8 mouse cellular contexts compared by ENCODE assay signal in the genomic region with DNA sequence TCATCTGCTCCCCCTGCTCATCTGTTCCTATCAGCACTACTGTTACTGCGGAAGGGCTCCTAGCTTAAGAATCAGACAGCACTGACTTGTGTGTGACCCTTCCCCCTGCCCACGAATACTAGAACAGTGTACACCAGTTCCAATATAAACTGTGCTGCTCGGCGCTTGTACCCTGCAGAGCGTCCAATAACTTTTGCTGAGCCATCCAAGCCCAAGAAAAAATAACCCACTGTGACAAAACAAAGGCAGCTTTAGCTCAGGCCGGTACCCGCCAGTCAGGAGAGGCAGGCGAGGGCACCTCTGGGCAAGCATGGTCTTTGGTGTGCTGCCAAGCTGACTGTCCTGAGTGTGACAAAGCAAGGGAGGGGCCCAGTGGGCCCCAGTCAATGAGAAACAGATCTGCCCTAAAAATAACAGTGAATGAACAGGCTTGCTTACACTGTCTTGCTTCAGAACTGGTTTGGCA.
DNase-seq lines count a peak whose midpoint lies in the region; ATAC-seq lines count a peak whose summit lies in the region.

No protein-coding gene starts in this region.

- WGBS in stomach, embryonic 14.5 days, result 55% methylated on average over 8 of the region's 8 CpGs

- no peak overlapping the region for H3K4me2 ChIP-seq in stomach, embryonic 14.5 days (replicated peaks; ENCODE audit: low read depth, low read length)

- peak; percentile 57; the same call in 1 of the 2 replicates for ATAC-seq in stomach, embryonic 14.5 days (ENCODE audit: insufficient number of reproducible peaks, insufficient read depth, low FRiP score, low read depth)

- H3K36me3 ChIP-seq in stomach, embryonic 14.5 days (ENCODE audit: control insufficient read depth, insufficient read depth, low read length), result no peaks in the 10 kb centered on the region

- intact Hi-C loops in heart, postnatal 10 days (cut with DNase I), result no loop called here

- no peaks in the 10 kb centered on the region for H3K4me1 ChIP-seq in stomach, embryonic 14.5 days (ENCODE audit: control insufficient read depth, insufficient read depth, low read length)

- H3K9me3 ChIP-seq in stomach, embryonic 14.5 days (ENCODE audit: control insufficient read depth, low read depth, low read length), result no peaks in the 10 kb centered on the region

- no peak overlapping the region for H3K4me3 ChIP-seq in stomach, embryonic 14.5 days (ENCODE audit: low read depth, low read length)

- no peak overlapping the region for H3K27ac ChIP-seq in stomach, embryonic 14.5 days (ENCODE audit: low read length)

- no peaks in the 10 kb centered on the region for H3K27me3 ChIP-seq in stomach, embryonic 14.5 days (ENCODE audit: control insufficient read depth, insufficient read depth, low read length)

- H3K9ac ChIP-seq in stomach, embryonic 14.5 days (replicated peaks; ENCODE audit: low read depth, low read length), result no peak overlapping the region

- DNase-seq in adrenal gland, adult (ENCODE audit: inconsistent age in 2 of 2, low spot score in 1 of 2), result peak; percentile 41 to 75
- DNase-seq in adrenal gland, adult 18-20 months (ENCODE audit: low spot score in 2 of 2), result no peak
- peak; percentile 78 for DNase-seq in retina, postnatal 1 day
- no peak for DNase-seq in retina, embryonic 14.5 days (ENCODE audit: low spot score)
- DNase-seq in heart, postnatal 10 days, result peak; percentile 82 to 87
- DNase-seq in layer of hippocampus, postnatal 36 days, result peak; percentile 38 to 41
- no peak for DNase-seq in thymus, postnatal 4 days

Comparison
In these comparisons a context has a peak if more than half of its experiments do, and no peak if none do; other contexts are left out.
1. DNase-seq: peak in adrenal gland, adult (2 of 2), retina, postnatal 1 day (single experiment), heart, postnatal 10 days (2 of 2) and layer of hippocampus, postnatal 36 days (2 of 2); none in adrenal gland, adult 18-20 months (0 of 2), retina, embryonic 14.5 days (single experiment) and thymus, postnatal 4 days (single experiment).